Mouse (Mus musculus): Measurements from ENCODE around the gene Nol11. TPM values are rescaled to one million over a fixed set of nuclear protein-coding genes. Genes with fewer than 3 reads are reported as not detected.

Nol11 gene
- total and polyA plus RNA-seq, 3 experiments = 58.5 to 110 (median 93.8) TPM

GRCm38 (mm10) chr11:107156977-107157642 is 32.1 kb downstream of the Nol11 start:
- TF ChIP-seq SMC3 (IDR thresholded peaks at IDR 0.05; ENCODE audit: low read depth, low read length) = no peak
- TF ChIP-seq GATA1 (IDR thresholded peaks at IDR 0.05; ENCODE audit: low read depth, low read length) = peak; percentile 64
- 0 out of 4 replicates have a peak, but pooled peaks have one; percentile 8 to 23 for TF ChIP-seq EP300 (IDR thresholded peaks at IDR 0.05; ENCODE audit: low read depth in 1 of 2, low read length in 2 of 2)
- TF ChIP-seq TCF12 (IDR thresholded peaks at IDR 0.05; ENCODE audit: low read depth, low read length) = 0 out of 2 replicates have a peak, but pooled peaks have one; percentile 9
- Histone ChIP-seq H3K79me2 (ENCODE audit: control insufficient read depth, insufficient read depth, low read length, poor library complexity) (no peaks in the 10 kb centered on the region), H3K4me1 (ENCODE audit: control insufficient read depth in 1 of 2, insufficient read depth in 2 of 2, low read length in 2 of 2) (peaks cover 0 to 6% of the 10 kb centered on the region in 2 experiments; a peak in 1 of 4 replicates), H3K36me3 (ENCODE audit: control insufficient read depth in 1 of 2, insufficient read depth in 2 of 2, low read length in 2 of 2) (no peaks in the 10 kb centered on the region; a peak in 1 of 4 replicates), H3K4me3 (ENCODE audit: control insufficient read depth in 1 of 2, insufficient read depth in 1 of 2, low read depth in 2 of 2, low read length in 2 of 2) (no peak overlapping the region), H3K27me3 (ENCODE audit: control insufficient read depth in 1 of 2, insufficient read depth in 2 of 2, low read length in 2 of 2) (no peaks in the 10 kb centered on the region), H3K9me3 (replicated peaks; ENCODE audit: insufficient read depth, low read length) (no peaks in the 10 kb centered on the region), H3K9ac (ENCODE audit: control insufficient read depth, low read depth, low read length, poor library complexity, severe bottlenecking) (no peak overlapping the region), H3K27ac (ENCODE audit: control insufficient read depth, low read depth, low read length) (no peak overlapping the region)
- DNase-seq (ENCODE audit: low read depth, low spot score) = no peak

GRCm38 (mm10) chr11:107155292-107155691 is 33.9 kb downstream of the Nol11 start:
- H3K36me3 ChIP-seq (ENCODE audit: control insufficient read depth in 1 of 2, insufficient read depth in 2 of 2, low read length in 2 of 2) = no peaks in the 10 kb centered on the region; a peak in 1 of 4 replicates
- H3K27me3 ChIP-seq (ENCODE audit: control insufficient read depth in 1 of 2, insufficient read depth in 2 of 2, low read length in 2 of 2) = no peaks in the 10 kb centered on the region
- H3K9me3 ChIP-seq (replicated peaks; ENCODE audit: insufficient read depth, low read length) = no peaks in the 10 kb centered on the region
- DNase-seq (ENCODE audit: low read depth, low spot score) = peak; percentile 39
- H3K9ac ChIP-seq (ENCODE audit: control insufficient read depth, low read depth, low read length, poor library complexity, severe bottlenecking) = no peak overlapping the region
- peaks cover 0 to 6% of the 10 kb centered on the region in 2 experiments; a peak in 1 of 4 replicates for H3K4me1 ChIP-seq (ENCODE audit: control insufficient read depth in 1 of 2, insufficient read depth in 2 of 2, low read length in 2 of 2)
- H3K4me3 ChIP-seq (ENCODE audit: control insufficient read depth in 1 of 2, insufficient read depth in 1 of 2, low read depth in 2 of 2, low read length in 2 of 2) = no peak overlapping the region
- no peaks in the 10 kb centered on the region for H3K79me2 ChIP-seq (ENCODE audit: control insufficient read depth, insufficient read depth, low read length, poor library complexity)
- H3K27ac ChIP-seq (ENCODE audit: control insufficient read depth, low read depth, low read length) = no peak overlapping the region
- TF ChIP-seq GATA1 (IDR thresholded peaks at IDR 0.05; ENCODE audit: low read depth, low read length) = no peak

- Histone ChIP-seq H3K36me3 (ENCODE audit: control insufficient read depth in 1 of 2, insufficient read depth in 2 of 2, low read length in 2 of 2) (no peaks in the 10 kb centered on the region; a peak in 1 of 4 replicates), H3K27ac (ENCODE audit: control insufficient read depth, low read depth, low read length) (no peak overlapping the region), H3K4me3 (ENCODE audit: control insufficient read depth in 1 of 2, insufficient read depth in 1 of 2, low read depth in 2 of 2, low read length in 2 of 2) (no peak overlapping the region), H3K9ac (ENCODE audit: control insufficient read depth, low read depth, low read length, poor library complexity, severe bottlenecking) (no peak overlapping the region), H3K79me2 (ENCODE audit: control insufficient read depth, insufficient read depth, low read length, poor library complexity) (no peaks in the 10 kb centered on the region), H3K27me3 (ENCODE audit: control insufficient read depth in 1 of 2, insufficient read depth in 2 of 2, low read length in 2 of 2) (no peaks in the 10 kb centered on the region), H3K9me3 (replicated peaks; ENCODE audit: insufficient read depth, low read length) (no peaks in the 10 kb centered on the region), H3K4me1 (ENCODE audit: control insufficient read depth in 1 of 2, insufficient read depth in 2 of 2, low read length in 2 of 2) (peaks cover 0 to 6% of the 10 kb centered on the region in 2 experiments; a peak in 1 of 4 replicates)
- TF ChIP-seq ZMIZ1 (IDR thresholded peaks at IDR 0.05; ENCODE audit: low read depth, low read length) = no peak
- TF ChIP-seq NRF1 (IDR thresholded peaks at IDR 0.05; ENCODE audit: insufficient read depth, low read depth, low read length, poor library complexity, severe bottlenecking) = no peak
- no peak for TF ChIP-seq ELF1 (IDR thresholded peaks at IDR 0.05; ENCODE audit: low read depth, low read length)
- no peak for TF ChIP-seq UBTF (IDR thresholded peaks at IDR 0.05; ENCODE audit: borderline replicate concordance, insufficient read depth, low read depth, low read length)
- TF ChIP-seq KAT2A (conservative IDR thresholded peaks at IDR 0.05; ENCODE audit: low read depth, low read length) = no peak
- no peak for DNase-seq (ENCODE audit: low read depth, low spot score)
Measured at GRCm38 (mm10) chr11:107154431-107154830, 34.8 kb downstream of the Nol11 start.

All from MEL (cell line).